Mouse (Mus musculus) limb, embryonic 13.5 days (tissue): ENCODE results near the gene Lat. TPM values are rescaled to one million over a fixed set of nuclear protein-coding genes. Genes with fewer than 3 reads are reported as not detected.
"Not testable (repeated sequence)": the region's sequence is repeated elsewhere in the genome, so short reads cannot be mapped to it uniquely, and the experiment has no call there.

Experiments
- ATAC-seq: fragments of 200-750 bp; cut with Nextera tagmentation; 2 replicates; pipeline ENCODE4 v1.8.0; 2017; ENCODE audit warnings: low read depth, moderate number of reproducible peaks, moderate TSS enrichment; ENCODE audit not compliant: low FRiP score
- H3K27ac ChIP-seq: fragments of 300-500 bp; sonication (generic); 2 replicates; pipeline ENCODE4 v1.5.1; 2015; ENCODE audit warnings: inconsistent platforms, mild to moderate bottlenecking, moderate library complexity
- H3K27me3 ChIP-seq: fragments of 300-500 bp; sonication (generic); 2 replicates; pipeline ENCODE4 v1.6.1; 2015; ENCODE audit warnings: mild to moderate bottlenecking, inconsistent platforms
- H3K36me3 ChIP-seq: fragments of 300-500 bp; sonication (generic); 2 replicates; pipeline ENCODE4 v1.6.1; 2015; ENCODE audit warnings: inconsistent platforms, mild to moderate bottlenecking, moderate library complexity
- H3K4me1 ChIP-seq: fragments of 300-500 bp; sonication (generic); 2 replicates; pipeline ENCODE4 v1.6.1; 2015; ENCODE audit warnings: inconsistent platforms
- H3K4me2 ChIP-seq: fragments of 300-500 bp; sonication (generic); replicated peaks from 2 replicates; pipeline ENCODE4 v1.6.1; 2015; ENCODE audit warnings: inconsistent platforms, mild to moderate bottlenecking, moderate library complexity
- H3K4me3 ChIP-seq: fragments of 300-500 bp; sonication (generic); 2 replicates; pipeline ENCODE4 v1.5.1; 2015; ENCODE audit warnings: moderate library complexity, mild to moderate bottlenecking, inconsistent platforms
- H3K9ac ChIP-seq: fragments of 300-500 bp; sonication (generic); 2 replicates; pipeline ENCODE4 v1.6.1; 2015; ENCODE audit warnings: mild to moderate bottlenecking, inconsistent platforms
- H3K9me3 ChIP-seq: fragments of 300-500 bp; sonication (generic); 2 replicates; pipeline ENCODE4 v1.6.1; 2016; ENCODE audit warnings: inconsistent platforms
- WGBS: fragments of 180-500 bp; shearing (Covaris S2); methylation state at CpG from one replicate; pipeline ENCODE4 v1.1.7; 2015; 5-methylcytosine and 5-hydroxymethylcytosine counted together
- polyA plus RNA-seq: library from polyadenylated mRNA; unstranded; fragments of >200 nt; fragmentation: Nextera tagmentation; extraction: Ambion mirVana; gene quantifications from 2 replicates; pipeline ENCODE4 v1.2.1, GENCODE M21; 2015

Lat gene
- polyA plus RNA-seq, 1 experiment from 2014 or later = 2.9 TPM

DNA sequence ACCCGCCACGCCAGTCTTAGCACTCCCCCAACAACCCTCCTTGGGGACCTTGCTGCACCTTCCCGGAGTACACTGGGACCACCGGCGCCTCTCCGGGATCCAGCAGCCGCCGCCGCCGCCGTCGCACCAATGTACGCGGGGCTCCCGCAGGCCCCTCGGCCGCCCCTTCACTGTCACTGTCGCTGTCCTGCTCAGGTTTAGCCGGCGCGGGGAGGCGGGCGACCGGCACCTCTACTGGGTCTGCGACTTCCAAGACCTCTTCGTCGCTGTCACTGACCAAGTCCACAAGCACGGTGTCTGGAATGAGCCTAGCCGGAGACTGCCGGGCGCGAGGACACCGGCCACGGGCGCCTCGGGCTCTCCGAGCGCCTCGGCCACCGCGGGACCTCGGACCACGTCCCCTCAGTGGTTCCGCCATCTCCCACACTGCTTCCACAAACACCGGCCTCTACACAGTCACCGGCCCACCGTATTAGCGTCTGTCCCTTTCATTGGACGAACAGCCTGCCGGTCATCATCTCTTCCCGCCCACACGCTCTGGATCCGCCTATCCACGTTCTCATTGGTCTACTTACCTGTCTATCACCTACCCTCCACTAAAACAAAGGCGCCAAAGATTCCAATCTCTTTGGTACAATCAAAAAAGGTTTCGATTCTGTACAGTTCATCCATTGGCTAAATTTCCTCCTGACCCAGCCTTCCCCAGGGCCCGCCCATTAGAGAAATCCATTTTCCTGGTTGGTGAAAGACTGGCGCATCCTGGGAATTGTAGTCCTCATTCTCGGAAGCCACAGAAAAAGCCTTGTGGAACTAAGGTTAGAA lies 27.1 kb upstream of the Lat start, which contains the start of gene Nfatc2ip:
Gene Nfatc2ip, minus strand, starts transcription at position 440 of the 822 bp plus-strand sequence.
- Histone ChIP-seq H3K4me3 (peak within 1 kb of the TSS; percentile 93), H3K4me2 (peak within 1 kb of the TSS; percentile 88), H3K27me3 (no peaks in the 10 kb centered on the region), H3K27ac (no peak within 1 kb of the TSS), H3K36me3 (peaks cover 9% of the 10 kb centered on the region; the same call in 1 of the 2 replicates), H3K4me1 (peaks cover 12% of the 10 kb centered on the region), H3K9ac (peak within 1 kb of the TSS; percentile 84), H3K9me3 (no peaks in the 10 kb centered on the region)
- WGBS = under 1% methylated on average over 59 of the region's 59 CpGs
- ATAC-seq = peak; percentile 100

GRCm38 (mm10) chr7:126392086-126392884 lies 22.9 kb upstream of the Lat start:
- H3K27ac ChIP-seq, H3K4me3 ChIP-seq, H3K9ac ChIP-seq, H3K4me2 ChIP-seq, H3K27me3 ChIP-seq, H3K9me3 ChIP-seq, ATAC-seq: not testable (repeated sequence)
- H3K4me1 ChIP-seq = peaks cover 10% of the 10 kb centered on the region
- WGBS = 88% methylated on average over 7 of the region's 7 CpGs
- H3K36me3 ChIP-seq = peaks cover 47% of the 10 kb centered on the region

DNA sequence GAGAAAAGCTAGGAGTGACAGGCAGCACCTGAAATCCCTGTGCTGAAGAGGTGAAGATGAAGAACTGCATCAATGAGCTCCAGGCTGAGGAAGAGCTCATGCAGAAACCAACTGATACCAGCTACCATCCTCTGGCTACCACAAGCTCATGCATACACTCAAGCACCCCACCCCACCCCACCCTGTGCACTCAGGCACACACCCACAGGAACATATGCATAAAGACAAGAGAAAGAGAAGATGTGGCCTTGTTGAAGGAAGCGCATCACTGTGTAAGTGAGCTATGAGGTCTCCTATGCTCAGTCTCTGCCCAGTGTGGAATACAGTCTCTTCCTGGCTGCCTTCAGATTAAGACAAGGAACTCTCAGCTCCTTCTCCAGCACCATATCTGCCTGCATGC lies 18.8 kb upstream of the Lat start:
- no peak overlapping the region for H3K4me2 ChIP-seq
- no peaks in the 10 kb centered on the region for H3K9me3 ChIP-seq
- WGBS = 92% methylated on average over 1 of the region's 1 CpGs
- ATAC-seq = no peak
- no peaks in the 10 kb centered on the region for H3K4me1 ChIP-seq
- H3K9ac ChIP-seq = no peak overlapping the region
- peaks cover 71% of the 10 kb centered on the region for H3K36me3 ChIP-seq
- no peak overlapping the region for H3K4me3 ChIP-seq
- H3K27ac ChIP-seq = no peak overlapping the region
- H3K27me3 ChIP-seq = no peaks in the 10 kb centered on the region

DNA sequence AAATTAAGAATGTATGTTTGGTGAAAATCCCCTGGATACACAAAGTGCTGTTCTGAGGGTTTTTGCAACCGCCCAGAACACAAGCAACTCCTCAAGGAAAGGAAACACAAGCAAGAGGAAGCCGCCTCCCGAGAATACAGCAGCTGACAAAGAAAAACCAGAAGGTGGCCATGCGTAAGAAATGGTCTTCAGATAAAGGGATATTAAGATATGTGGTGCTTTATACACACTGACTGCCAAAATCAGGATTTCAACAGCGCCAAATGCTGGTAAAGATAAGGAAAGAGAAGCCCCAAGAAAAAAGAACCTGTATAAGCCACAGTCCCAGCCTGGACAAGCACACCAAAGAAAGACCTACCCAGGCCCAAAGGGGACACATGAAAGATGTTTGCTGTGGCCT lies 14.2 kb upstream of the Lat start:
- 88% methylated on average over 5 of the region's 5 CpGs for WGBS
- H3K27ac ChIP-seq = no peak overlapping the region
- H3K4me1 ChIP-seq = no peaks in the 10 kb centered on the region
- H3K36me3 ChIP-seq = peaks cover 40% of the 10 kb centered on the region
- H3K27me3 ChIP-seq = no peaks in the 10 kb centered on the region
- ATAC-seq = no peak
- no peak overlapping the region for H3K4me2 ChIP-seq
- no peak overlapping the region for H3K4me3 ChIP-seq
- H3K9me3 ChIP-seq = no peaks in the 10 kb centered on the region
- H3K9ac ChIP-seq = no peak overlapping the region

GRCm38 (mm10) chr7:126377278-126378158 lies 8.1 kb upstream of the Lat start, which contains the start of gene Spns1:
Spns1 (minus strand) TSS chr7:126377450.
- H3K27me3 ChIP-seq = no peaks in the 10 kb centered on the region
- H3K4me1 ChIP-seq = peaks cover 9% of the 10 kb centered on the region
- H3K9me3 ChIP-seq = no peaks in the 10 kb centered on the region
- WGBS = under 1% methylated on average over 33 of the region's 33 CpGs
- peak; percentile 99 for ATAC-seq
- H3K4me3 ChIP-seq = peak within 1 kb of the TSS; percentile 97
- peak within 1 kb of the TSS; percentile 92 for H3K9ac ChIP-seq
- H3K4me2 ChIP-seq = peak within 1 kb of the TSS; percentile 98
- peak within 1 kb of the TSS; percentile 39 for H3K27ac ChIP-seq
- H3K36me3 ChIP-seq = peaks cover 25% of the 10 kb centered on the region

GRCm38 (mm10) chr7:126376903-126377277 lies 7.5 kb upstream of the Lat start:
- H3K4me3 ChIP-seq = peak overlapping the region; percentile 97
- peak overlapping the region; percentile 92 for H3K9ac ChIP-seq
- peak overlapping the region; percentile 15; the same call in 1 of the 2 replicates for H3K27ac ChIP-seq
- peak; percentile 73 for ATAC-seq
- H3K27me3 ChIP-seq = no peaks in the 10 kb centered on the region
- H3K4me1 ChIP-seq = peaks cover 9% of the 10 kb centered on the region
- H3K4me2 ChIP-seq = peak overlapping the region; percentile 98
- peaks cover 31% of the 10 kb centered on the region for H3K36me3 ChIP-seq
- no peaks in the 10 kb centered on the region for H3K9me3 ChIP-seq
- WGBS = 1% methylated on average over 27 of the region's 27 CpGs

DNA sequence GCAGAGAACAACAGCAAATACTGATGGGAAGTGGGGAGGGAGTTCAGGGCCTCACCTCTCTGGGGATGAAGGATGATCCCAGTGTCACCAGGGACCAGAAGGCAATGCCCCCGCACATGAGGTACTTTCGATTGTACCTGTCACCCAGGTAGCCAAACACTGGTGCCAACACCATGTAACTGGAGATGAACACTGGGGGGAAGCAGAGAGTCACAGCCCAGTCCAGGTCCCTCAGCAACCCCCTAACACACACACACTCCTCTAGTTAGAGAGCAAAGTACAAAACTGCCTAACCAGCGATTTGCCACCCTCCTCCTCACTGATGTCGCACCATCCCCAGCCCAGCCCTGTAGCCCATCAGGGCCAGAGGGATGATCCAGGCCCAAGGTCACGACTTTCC lies 5.6 kb upstream of the Lat start:
- 77% methylated on average over 5 of the region's 5 CpGs for WGBS

GRCm38 (mm10) chr7:126374526-126374925 lies 5.2 kb upstream of the Lat start:
- H3K27ac ChIP-seq = no peak overlapping the region
- H3K9me3 ChIP-seq = no peaks in the 10 kb centered on the region
- no peak for ATAC-seq
- H3K36me3 ChIP-seq = peaks cover 55% of the 10 kb centered on the region
- WGBS = 78% methylated on average over 6 of the region's 6 CpGs
- no peak overlapping the region for H3K4me2 ChIP-seq
- H3K27me3 ChIP-seq = no peaks in the 10 kb centered on the region
- H3K4me1 ChIP-seq = peaks cover 9% of the 10 kb centered on the region
- no peak overlapping the region for H3K9ac ChIP-seq
- H3K4me3 ChIP-seq = no peak overlapping the region

More for the DNA sequence above, 5.6 kb upstream of the Lat start:
- Histone ChIP-seq H3K27me3 (no peaks in the 10 kb centered on the region), H3K4me2 (no peak overlapping the region), H3K9ac (no peak overlapping the region), H3K4me3 (no peak overlapping the region), H3K36me3 (peaks cover 50% of the 10 kb centered on the region), H3K27ac (no peak overlapping the region), H3K4me1 (peaks cover 9% of the 10 kb centered on the region), H3K9me3 (no peaks in the 10 kb centered on the region)
- ATAC-seq = no peak

GRCm38 (mm10) chr7:126373007-126373406 lies 3.6 kb upstream of the Lat start:
- WGBS = 85% methylated on average over 9 of the region's 9 CpGs
- H3K27ac ChIP-seq = no peak overlapping the region
- no peaks in the 10 kb centered on the region for H3K9me3 ChIP-seq
- no peak overlapping the region for H3K4me2 ChIP-seq
- no peak overlapping the region for H3K9ac ChIP-seq
- ATAC-seq = no peak
- no peaks in the 10 kb centered on the region for H3K27me3 ChIP-seq
- peaks cover 9% of the 10 kb centered on the region for H3K4me1 ChIP-seq
- no peak overlapping the region for H3K4me3 ChIP-seq
- peaks cover 60% of the 10 kb centered on the region for H3K36me3 ChIP-seq

GRCm38 (mm10) chr7:126368367-126368766 lies 1.0 kb downstream of the Lat start:
- H3K4me2 ChIP-seq = no peak overlapping the region
- peaks cover 55% of the 10 kb centered on the region for H3K36me3 ChIP-seq
- H3K9ac ChIP-seq = no peak overlapping the region
- no peak overlapping the region for H3K4me3 ChIP-seq
- no peaks in the 10 kb centered on the region for H3K9me3 ChIP-seq
- H3K27ac ChIP-seq = no peak overlapping the region
- ATAC-seq = no peak
- H3K27me3 ChIP-seq = no peaks in the 10 kb centered on the region
- no peaks in the 10 kb centered on the region for H3K4me1 ChIP-seq
- 87% methylated on average over 8 of the region's 8 CpGs for WGBS

DNA sequence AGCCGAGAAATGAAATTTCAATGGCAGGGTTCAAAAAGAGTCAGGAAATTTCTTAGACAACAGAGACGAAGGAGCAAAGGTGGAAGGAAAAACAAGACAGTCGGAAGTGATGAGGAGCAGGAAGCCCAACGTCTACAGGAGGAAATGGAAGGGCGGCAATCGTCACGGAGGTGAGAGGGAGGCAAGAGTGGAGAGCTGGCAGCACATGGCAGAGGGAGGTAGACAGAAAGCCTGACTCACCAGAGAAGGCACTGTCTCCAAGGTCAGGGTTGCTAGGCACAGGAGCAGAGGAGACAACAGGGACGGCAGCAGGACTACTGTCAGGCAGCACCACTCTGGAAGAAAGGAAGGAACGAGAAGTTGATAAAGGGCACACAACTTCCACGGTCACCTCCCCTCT lies 1.7 kb downstream of the Lat start:
- Histone ChIP-seq H3K4me1 (no peaks in the 10 kb centered on the region), H3K27me3 (no peaks in the 10 kb centered on the region), H3K9ac (no peak overlapping the region), H3K4me2 (no peak overlapping the region), H3K27ac (no peak overlapping the region), H3K4me3 (no peak overlapping the region), H3K9me3 (no peaks in the 10 kb centered on the region), H3K36me3 (peaks cover 48% of the 10 kb centered on the region)
- ATAC-seq = no peak
- WGBS = 86% methylated on average over 10 of the region's 10 CpGs
